Mouse (Mus musculus) gastrocnemius, adult 18-20 months (tissue): Measurements from ENCODE around the gene Vash1. TPM values are rescaled to one million over a fixed set of nuclear protein-coding genes. Genes with fewer than 3 reads are reported as not detected.
A peak's percentile ranks its signal among the peaks of the same experiment; 100 is the strongest.

Experiments
- DNase-seq: peaks from one replicate; pipeline ENCODE4 v3.0.0; 2021; ENCODE audit warnings: low spot score
- long read RNA-seq, 2 experiments: library from polyadenylated mRNA; stranded (forward); transcript quantifications; one replicate each; pipeline ENCODE4 v2.0.0; 2021
- total RNA-seq, 2 experiments: library from RNA; stranded (reverse); gene quantifications; 2 replicates each; pipeline ENCODE4 v1.2.3; 2021

Vash1 gene
- 1 to 10 TPM; 3.4 to 5.0 TPM for total RNA-seq
- long read RNA-seq, experiment 1: 0 reads
- long read RNA-seq, experiment 2: 0 reads

- DNase-seq: peak; percentile 32
These were observed at the start of gene Vash1 for GRCm38 (mm10) chr12:86678591-86679545. Gene Vash1 (plus strand): TSS chr12:86678700.

- DNase-seq: no peak
These were observed 49.7 kb upstream of the Vash1 start for GRCm38 (mm10) chr12:86628783-86629172.

- DNase-seq: no peak
These were observed 36.7 kb upstream of the Vash1 start for GRCm38 (mm10) chr12:86641763-86642162.

GRCm38 (mm10) chr12:86644512-86645273 is 33.8 kb upstream of the Vash1 start:
- no peak for DNase-seq

GRCm38 (mm10) chr12:86645494-86645893 is 33.0 kb upstream of the Vash1 start:
- DNase-seq: no peak

- peak; percentile 7 for DNase-seq
These were observed 31.7 kb upstream of the Vash1 start for GRCm38 (mm10) chr12:86646831-86647230.

- DNase-seq: no peak
These were observed 31.2 kb upstream of the Vash1 start for GRCm38 (mm10) chr12:86647279-86647678.

GRCm38 (mm10) chr12:86647736-86648135 is 30.8 kb upstream of the Vash1 start:
- peak; percentile 16 for DNase-seq

GRCm38 (mm10) chr12:86648489-86648888 is 30.0 kb upstream of the Vash1 start:
- DNase-seq: no peak

GRCm38 (mm10) chr12:86651301-86651860 is 27.1 kb upstream of the Vash1 start:
- no peak for DNase-seq

- DNase-seq: peak; percentile 90
These were observed 25.9 kb upstream of the Vash1 start for GRCm38 (mm10) chr12:86652570-86653041.

- no peak for DNase-seq
These were observed 19.0 kb upstream of the Vash1 start for GRCm38 (mm10) chr12:86659447-86659968.

GRCm38 (mm10) chr12:86660466-86660865 is 18.0 kb upstream of the Vash1 start:
- no peak for DNase-seq

- DNase-seq: no peak
These were observed 12.8 kb upstream of the Vash1 start for GRCm38 (mm10) chr12:86665656-86666055.

- no peak for DNase-seq
These were observed 10.1 kb upstream of the Vash1 start for GRCm38 (mm10) chr12:86668404-86668803.

- no peak for DNase-seq
These were observed 6.4 kb upstream of the Vash1 start for GRCm38 (mm10) chr12:86672105-86672504.

- DNase-seq: no peak
These were observed 6.0 kb upstream of the Vash1 start for GRCm38 (mm10) chr12:86672507-86672906.

- no peak for DNase-seq
These were observed 1.0 kb downstream of the Vash1 start for GRCm38 (mm10) chr12:86679546-86679930.

- no peak for DNase-seq
These were observed 1.5 kb downstream of the Vash1 start for GRCm38 (mm10) chr12:86679991-86680491.

GRCm38 (mm10) chr12:86680591-86681193 is 2.2 kb downstream of the Vash1 start:
- no peak for DNase-seq

GRCm38 (mm10) chr12:86681626-86682025 is 3.1 kb downstream of the Vash1 start:
- no peak for DNase-seq
